Mouse (Mus musculus): ENCODE data around the gene Lmbrd2.

Gene Lmbrd2

GRCm38 (mm10) chr15:9140252-9140680 lies at the start of gene Lmbrd2:
Lmbrd2 (plus strand) TSS chr15:9140550.
- DNase-seq, result peak; percentile 99

- DNase-seq, result no peak
Measured at GRCm38 (mm10) chr15:9090662-9091061, 49.7 kb upstream of the Lmbrd2 start.

- no peak for DNase-seq
Measured at GRCm38 (mm10) chr15:9093598-9094365, 46.6 kb upstream of the Lmbrd2 start.

GRCm38 (mm10) chr15:9094366-9094750 lies 46.0 kb upstream of the Lmbrd2 start:
- peak; percentile 70 for DNase-seq

GRCm38 (mm10) chr15:9096865-9097264 lies 43.5 kb upstream of the Lmbrd2 start:
- DNase-seq, result peak; percentile 42

GRCm38 (mm10) chr15:9100446-9101077 lies 39.8 kb upstream of the Lmbrd2 start:
- DNase-seq, result no peak

GRCm38 (mm10) chr15:9106303-9107074 lies 33.9 kb upstream of the Lmbrd2 start:
- no peak for DNase-seq

- DNase-seq, result peak; percentile 36
Measured at GRCm38 (mm10) chr15:9110526-9111347, 29.6 kb upstream of the Lmbrd2 start.

GRCm38 (mm10) chr15:9111648-9112047 lies 28.7 kb upstream of the Lmbrd2 start:
- DNase-seq, result no peak

GRCm38 (mm10) chr15:9113556-9113955 lies 26.8 kb upstream of the Lmbrd2 start:
- no peak for DNase-seq

- DNase-seq, result no peak
Measured at GRCm38 (mm10) chr15:9114131-9114530, 26.2 kb upstream of the Lmbrd2 start.

GRCm38 (mm10) chr15:9114599-9114998 lies 25.8 kb upstream of the Lmbrd2 start:
- DNase-seq, result no peak

- no peak for DNase-seq
Measured at GRCm38 (mm10) chr15:9118852-9119251, 21.5 kb upstream of the Lmbrd2 start.

GRCm38 (mm10) chr15:9120081-9120480 lies 20.3 kb upstream of the Lmbrd2 start:
- peak; percentile 66 for DNase-seq

- DNase-seq, result no peak
Measured at GRCm38 (mm10) chr15:9122989-9123388, 17.4 kb upstream of the Lmbrd2 start.

- no peak for DNase-seq
Measured at GRCm38 (mm10) chr15:9124856-9125255, 15.5 kb upstream of the Lmbrd2 start.

- DNase-seq, result no peak
Measured at GRCm38 (mm10) chr15:9127051-9127791, 13.1 kb upstream of the Lmbrd2 start.

- no peak for DNase-seq
Measured at GRCm38 (mm10) chr15:9130772-9131498, 9.4 kb upstream of the Lmbrd2 start.

- no peak for DNase-seq
Measured at GRCm38 (mm10) chr15:9131499-9131888, 8.9 kb upstream of the Lmbrd2 start.

GRCm38 (mm10) chr15:9132693-9133443 lies 7.5 kb upstream of the Lmbrd2 start:
- DNase-seq, result peak; percentile 34
